Mouse (Mus musculus) MN1 (cell line): ENCODE measurements at regions not wholly inside any gene's neighbourhood (a gene's known extent, or its start where the extent isn't known, plus 50 kb on each side); places are given as distances from the start of the nearest gene placed in this dataset.
"Not testable (repeated sequence)": the region's sequence is repeated elsewhere in the genome, so short reads cannot be mapped to it uniquely, and the experiment has no call there.

ENCODE experiments used
- DNase-seq: peaks from one replicate; pipeline ENCODE4 v3.0.0-alpha.2; 2016; ENCODE audit warnings: low spot score

GRCm38 (mm10) chr14:13055198-13055597, 229.4 kb upstream of the Synpr start:
- DNase-seq: no peak

- not testable (repeated sequence) for DNase-seq
Measured at GRCm38 (mm10) chr14:13042536-13042935, 219.7 kb upstream of the Cadps start.

DNA sequence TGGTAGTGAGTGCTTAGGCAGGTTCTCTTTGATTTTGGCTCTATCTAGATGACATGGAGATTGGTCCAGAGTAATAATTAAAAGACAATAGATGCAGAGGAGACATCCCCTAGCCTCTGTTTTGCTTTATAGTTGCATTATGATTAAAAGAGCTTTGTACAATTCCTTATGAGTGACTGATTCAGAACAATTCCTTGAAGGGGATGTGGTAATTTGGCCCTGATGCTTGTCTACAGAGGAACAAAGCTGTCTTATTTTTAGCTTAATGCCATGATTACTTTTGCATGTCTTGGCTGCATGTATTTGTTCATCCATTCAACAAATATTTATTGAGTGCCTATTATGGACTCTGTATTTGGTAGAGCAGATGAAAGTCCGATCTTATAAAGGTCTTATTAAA, 218.9 kb upstream of the Cadps start:
- no peak for DNase-seq

- peak; percentile 11 for DNase-seq
Measured at GRCm38 (mm10) chr14:13040176-13040575, 217.3 kb upstream of the Cadps start.

- no peak for DNase-seq
Measured at GRCm38 (mm10) chr14:13037426-13037825, 214.5 kb upstream of the Cadps start.

DNA sequence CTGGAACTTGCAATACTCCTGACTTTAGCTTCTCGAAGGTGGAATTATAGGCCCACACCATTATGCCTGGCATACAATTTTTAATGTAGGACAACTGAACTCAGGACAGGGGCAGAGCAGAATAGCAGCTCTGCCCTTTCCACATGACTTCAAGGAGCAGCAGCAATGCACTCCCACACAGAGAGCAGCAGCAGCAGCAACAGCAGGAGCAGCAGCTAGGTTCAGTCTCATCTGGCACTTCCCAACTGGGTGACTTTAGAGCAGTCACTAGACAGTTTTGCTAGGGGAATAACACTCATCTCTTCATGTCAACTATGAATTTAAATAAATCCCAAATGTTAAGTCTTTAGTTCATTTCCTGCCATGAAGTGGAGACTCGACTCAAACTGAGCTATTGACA, 206.9 kb upstream of the Cadps start:
- DNase-seq: no peak

DNA sequence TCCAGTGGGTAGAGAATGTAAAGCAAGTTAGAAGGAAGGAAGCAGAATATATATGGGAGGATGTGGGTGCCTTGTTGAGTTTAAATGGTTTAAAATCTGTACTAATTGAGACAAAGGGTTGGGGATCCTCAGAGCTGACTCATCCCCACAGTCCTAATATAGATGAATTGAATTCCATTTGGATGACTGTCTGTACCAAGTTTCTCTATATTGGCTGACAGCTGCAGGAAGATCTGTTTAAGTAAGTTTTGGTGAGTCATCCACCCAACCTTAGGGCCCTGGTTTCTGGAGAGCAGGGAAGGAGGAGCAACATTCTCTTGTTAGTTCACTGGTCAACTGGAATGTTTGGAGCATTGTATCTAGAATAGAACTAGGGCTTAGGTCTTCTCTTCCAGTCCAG, 199.9 kb upstream of the Cadps start:
- DNase-seq: no peak

GRCm38 (mm10) chr14:13011099-13011498, 188.2 kb upstream of the Cadps start:
- DNase-seq: no peak

DNA sequence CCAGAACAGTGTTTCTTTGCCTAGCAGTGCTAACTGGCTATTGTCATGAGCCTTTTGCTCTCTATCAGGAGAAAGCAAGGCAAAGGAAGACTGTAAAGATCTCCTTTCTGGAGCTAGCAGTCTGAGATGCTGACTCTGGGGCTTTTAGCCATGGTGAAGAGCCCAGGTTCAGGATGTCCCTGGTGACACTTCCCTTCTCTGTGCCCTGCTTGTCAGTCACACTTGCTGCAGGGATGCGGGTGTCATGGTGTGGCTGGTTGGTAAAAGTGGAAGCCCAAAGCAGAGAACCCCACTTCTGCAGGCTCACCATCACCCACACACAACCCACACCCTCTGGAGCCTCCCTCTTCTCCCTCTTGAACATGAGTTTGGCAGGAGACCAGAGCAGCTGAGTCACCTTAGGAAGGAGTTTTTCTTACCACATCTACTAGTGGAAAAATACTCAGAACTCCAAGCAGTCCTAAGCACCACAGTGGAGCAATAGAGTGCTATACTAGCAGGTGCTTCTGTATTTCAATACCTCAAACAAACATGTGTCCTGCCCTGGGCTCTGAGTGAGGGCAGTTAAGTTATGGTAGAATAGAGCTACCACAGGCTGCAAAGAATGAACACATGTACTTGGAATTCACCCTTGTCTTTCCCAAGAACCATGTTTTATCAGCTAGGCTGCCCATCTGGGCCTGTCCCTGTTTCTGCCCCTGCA, 178.3 kb upstream of the Cadps start:
- no peak for DNase-seq

DNA sequence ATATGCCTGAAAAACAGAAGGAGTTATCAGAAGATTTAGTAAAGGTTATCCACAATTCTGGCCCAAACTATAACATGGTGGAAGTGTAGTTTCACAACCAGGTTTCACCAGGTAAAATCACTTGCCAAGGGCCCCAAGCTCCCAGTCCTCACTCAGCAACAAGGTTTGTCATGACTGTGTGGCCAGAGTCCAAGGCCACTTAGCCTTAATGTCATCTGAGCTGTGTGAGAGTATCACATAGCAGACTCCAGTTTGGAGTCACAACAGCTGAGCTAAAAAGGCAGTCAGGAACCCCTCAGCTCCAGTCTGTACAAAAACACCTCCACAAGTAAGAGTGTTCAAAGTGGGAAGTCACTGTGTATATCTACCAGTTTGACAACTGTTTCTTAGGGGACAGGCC, 156.5 kb upstream of the Cadps start:
- DNase-seq: no peak

GRCm38 (mm10) chr14:12966441-12966840, 143.6 kb upstream of the Cadps start:
- DNase-seq: no peak

GRCm38 (mm10) chr14:12957896-12958295, 135.0 kb upstream of the Cadps start:
- DNase-seq: not testable (repeated sequence)

DNA sequence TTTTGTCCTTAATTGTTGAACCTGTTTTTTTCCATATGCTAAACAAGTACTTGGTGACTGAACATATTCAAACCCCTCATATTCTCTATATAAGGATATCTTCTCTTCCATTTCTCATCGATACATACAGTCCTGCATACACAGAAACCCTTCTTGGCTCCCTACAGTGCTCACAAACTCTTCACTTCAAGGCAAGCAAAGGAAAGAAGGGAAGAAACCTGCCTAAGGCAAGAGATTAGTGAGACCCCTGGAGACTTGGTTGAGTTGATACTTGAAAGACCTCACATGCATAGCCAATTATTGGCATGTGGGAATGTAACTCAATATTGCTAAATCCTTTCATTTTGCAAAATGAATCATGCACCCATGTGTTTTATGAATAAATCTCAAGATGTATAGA, 128.0 kb upstream of the Cadps start:
- no peak for DNase-seq

- no peak for DNase-seq
Measured at GRCm38 (mm10) chr14:12938638-12939293, 115.9 kb upstream of the Cadps start.

- no peak for DNase-seq
Measured at GRCm38 (mm10) chr14:12936343-12936742, 113.5 kb upstream of the Cadps start.

DNA sequence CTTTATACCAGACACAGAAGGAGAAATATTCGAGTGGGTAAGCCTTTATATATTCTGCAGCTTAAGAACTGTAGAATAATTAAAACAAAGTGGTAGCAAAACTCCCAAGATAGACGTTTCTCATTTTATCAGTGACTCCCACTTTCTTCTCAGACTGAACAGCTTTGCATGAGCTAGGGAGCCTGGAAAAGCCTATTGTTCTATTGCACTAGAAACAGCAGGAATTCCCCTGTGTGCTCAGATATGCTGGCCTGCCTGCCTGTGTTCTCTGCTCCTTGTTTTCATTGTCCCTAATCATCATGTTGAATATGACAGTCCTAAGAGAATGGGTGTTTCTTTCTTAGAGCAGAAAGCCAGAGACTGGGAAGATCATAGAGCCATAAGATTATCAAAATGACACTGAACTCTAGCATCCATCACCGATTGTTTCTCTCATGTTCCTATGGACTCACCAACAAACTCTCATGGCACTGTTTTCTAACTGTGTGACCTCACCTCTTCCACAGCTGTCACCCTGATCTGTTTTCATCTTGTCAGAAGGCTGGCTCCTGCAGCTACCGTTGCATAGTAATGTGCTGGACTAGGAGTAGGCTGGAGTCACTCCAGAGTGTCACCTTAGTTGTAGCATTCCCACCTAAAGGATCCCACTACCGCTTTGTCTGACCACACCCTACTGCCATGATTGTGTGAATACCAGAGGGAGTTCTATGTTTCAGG, 108.9 kb upstream of the Cadps start:
- DNase-seq: no peak

GRCm38 (mm10) chr14:12923617-12924016, 100.7 kb upstream of the Cadps start:
- no peak for DNase-seq

DNA sequence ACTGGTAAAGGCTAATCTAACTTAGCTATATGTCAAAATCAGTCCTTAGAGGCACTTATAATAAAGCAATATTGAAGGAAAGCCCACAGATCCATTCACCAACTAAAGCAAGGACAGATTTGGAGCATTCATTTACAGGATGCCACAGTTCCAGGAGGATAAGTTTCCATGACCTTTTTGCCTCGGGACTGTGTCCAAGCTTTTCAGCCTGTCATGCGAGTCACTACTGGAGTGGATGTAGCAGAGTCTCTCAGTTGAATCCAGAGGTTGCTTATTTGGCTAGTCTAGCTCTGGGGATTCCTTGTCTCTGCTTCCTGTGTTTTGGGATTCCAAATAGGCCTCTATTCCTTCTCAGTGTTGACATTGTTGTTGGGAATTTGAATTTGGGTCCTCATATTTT, 92.6 kb upstream of the Cadps start:
- DNase-seq: no peak

DNA sequence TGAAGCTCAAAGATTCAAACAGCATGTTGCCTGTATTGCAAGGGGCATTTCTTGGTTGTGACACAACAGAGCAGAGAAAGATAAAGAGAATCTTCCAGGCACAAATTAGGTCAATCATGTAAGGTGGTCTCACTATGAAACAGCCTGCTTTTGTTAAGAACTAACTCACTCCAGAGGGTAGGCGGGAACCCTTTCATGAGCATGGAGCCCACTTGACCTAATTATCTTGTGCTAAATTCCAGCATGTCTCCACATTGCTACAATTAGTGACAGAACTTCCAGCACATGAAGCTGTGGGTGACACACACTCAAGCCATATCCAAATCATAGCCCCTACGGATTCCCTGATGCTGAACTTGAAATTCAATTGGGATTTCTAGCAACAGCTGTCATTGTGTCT, 91.1 kb upstream of the Cadps start:
- no peak for DNase-seq

DNA sequence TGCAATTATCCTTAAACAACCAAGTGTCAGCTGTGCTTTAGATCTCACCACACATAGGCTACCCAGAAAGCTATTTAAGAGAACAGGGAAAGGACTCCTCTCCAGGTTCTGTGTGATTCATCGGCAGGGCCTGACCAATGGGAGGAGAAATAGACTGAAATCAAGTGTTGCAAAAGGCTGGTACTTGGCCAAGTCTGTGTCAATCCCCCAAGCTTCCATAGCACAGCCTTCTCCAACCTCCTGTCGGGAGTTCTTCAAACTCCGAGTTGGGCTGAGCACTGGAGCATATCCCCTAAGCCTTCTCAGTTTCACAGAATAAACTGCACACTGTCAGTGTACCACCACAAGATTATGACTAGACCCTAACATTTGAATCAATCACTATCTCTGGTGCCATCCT, 90.5 kb upstream of the Cadps start:
- no peak for DNase-seq

GRCm38 (mm10) chr14:12877337-12877662, 54.4 kb upstream of the Cadps start:
- DNase-seq: no peak

GRCm38 (mm10) chr14:12876417-12877336, 53.8 kb upstream of the Cadps start:
- no peak for DNase-seq
